Mouse (Mus musculus) gastrocnemius, postnatal 36 days (tissue): ENCODE data around the gene Klhl3. TPM values are rescaled to one million over a fixed set of nuclear protein-coding genes. Genes with fewer than 3 reads are reported as not detected.
"Not testable (repeated sequence)": the region's sequence is repeated elsewhere in the genome, so short reads cannot be mapped to it uniquely, and the experiment has no call there.

Source experiments
- DNase-seq, 2 experiments: peaks; one replicate each; pipeline ENCODE4 v3.0.0; 2022
- intact Hi-C: fragments of 180-260 bp; cut with DNase I; formaldehyde crosslinking; loops from one replicate; pipeline ENCODE4 v1.15.1; 2025
- long read RNA-seq, 2 experiments: library from polyadenylated mRNA; stranded (forward); transcript quantifications; one replicate each; pipeline ENCODE4 v2.0.0; 2021
- total RNA-seq, 2 experiments: library from RNA; stranded (reverse); gene quantifications; 2 replicates each; pipeline ENCODE4 v1.2.3; 2021

The Klhl3 gene
- under 1 TPM; 0.49 to 0.54 TPM for total RNA-seq
- long read RNA-seq, experiment 1, result 0 reads
- long read RNA-seq, experiment 2, partial matches to known transcripts, result 0 of 1 reads
- long read RNA-seq, experiment 2, other reads (novel, unspliced or antisense), result 1 of 1 reads

DNA sequence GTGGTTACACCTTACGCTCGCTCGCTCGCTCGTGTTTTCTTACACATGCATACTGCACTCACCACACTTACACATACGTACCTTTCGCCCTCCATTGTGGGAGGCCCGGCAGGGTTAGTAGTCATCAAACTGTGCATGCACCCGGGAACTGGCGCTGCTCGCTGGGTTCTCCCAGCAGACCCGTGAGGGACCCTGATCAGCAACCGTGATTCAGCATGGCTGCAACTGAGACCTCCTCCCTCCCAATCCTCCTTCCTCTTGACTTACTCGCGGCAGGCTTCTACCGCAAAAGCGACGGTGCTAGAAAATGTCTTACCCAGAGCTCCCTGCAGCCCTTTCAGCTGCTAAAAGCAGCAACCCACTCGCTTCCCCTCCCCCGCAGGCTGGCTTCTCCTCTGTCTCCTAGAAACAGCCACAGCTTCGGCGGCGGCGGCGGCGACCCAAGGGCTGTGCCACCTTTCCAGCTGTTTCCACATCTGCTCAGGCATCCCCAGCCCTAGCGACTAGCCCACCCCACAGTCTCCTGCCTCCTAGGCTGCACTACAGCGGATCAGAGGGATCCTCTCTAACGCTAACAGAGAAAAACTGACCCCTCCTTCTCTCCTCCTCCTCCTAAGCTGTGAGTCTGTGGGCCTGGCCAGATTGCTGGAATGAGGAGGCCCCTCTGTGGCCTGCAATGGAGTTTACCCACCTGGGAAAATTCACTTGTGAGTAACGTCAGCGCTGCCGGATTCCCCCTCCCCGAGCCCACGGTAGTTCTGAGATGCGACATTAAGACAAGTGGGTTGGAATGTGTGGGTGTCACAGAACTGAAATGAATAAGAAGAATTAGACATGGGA is at the start of gene Klhl3:
Gene Klhl3 (minus strand): TSS at position 532 of the 840 bp plus-strand sequence.
- intact Hi-C loops, result no loop called here
- peak in 1 of 2 experiments; percentile 34 for DNase-seq

DNA sequence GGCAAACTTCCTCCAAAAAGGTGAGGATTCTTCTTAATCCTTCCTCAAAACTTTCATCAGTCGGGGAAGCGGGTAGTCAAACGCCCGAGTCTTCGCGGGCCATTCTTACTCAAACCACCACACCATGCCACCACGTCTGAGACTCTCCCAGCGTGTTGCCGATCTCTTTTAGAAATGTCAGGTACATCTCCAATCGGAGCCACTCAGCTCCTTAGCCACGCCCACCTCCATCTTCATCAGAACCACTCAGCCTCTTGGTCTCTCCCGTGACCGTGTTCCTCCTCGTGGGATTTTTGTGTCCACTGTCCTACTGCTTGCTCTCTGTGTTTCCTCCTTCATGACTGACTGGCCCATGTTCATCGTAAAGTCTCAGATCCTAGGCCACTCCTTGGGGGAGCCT is 47.4 kb upstream of the Klhl3 start:
- DNase-seq, result no peak
- intact Hi-C loops, result no loop called here

DNA sequence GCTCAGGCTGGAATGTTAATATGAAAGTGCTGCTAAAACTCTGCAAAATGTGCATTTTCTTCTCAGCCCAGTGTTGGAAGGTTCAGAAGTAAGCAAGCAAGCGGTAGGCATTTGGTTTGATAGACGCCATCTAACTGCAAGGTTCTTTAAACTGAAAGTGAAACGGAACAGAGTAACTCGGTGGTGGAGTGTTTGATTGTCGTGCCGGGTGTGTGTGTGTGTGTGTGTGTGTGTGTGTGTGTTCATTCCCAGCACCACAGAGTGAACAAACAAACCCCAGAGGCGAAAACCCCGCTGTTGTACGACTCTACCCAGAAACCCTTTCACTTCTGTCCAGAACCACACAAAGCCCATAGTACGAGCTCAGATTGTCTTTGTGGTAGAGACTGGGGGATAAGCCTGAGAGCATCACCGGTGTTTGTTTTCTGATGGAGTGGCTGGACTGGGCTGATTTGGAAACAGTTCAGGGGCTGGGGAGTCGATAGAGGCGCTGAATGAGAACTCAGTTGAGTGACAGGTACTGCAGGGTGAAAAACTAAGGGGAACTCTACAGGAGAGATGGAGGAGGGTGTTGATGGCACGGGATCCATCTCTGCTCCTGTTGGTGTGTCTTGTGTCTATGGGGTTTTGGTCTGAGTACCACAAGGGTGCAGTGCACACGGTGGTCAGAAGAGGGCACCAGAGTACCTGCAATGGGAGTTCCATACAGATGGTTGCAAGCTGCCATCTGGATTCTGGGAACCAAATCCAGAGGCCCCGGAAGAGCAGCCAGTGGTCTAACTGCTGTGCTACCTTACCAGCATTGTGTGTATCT is 44.9 kb upstream of the Klhl3 start:
- intact Hi-C loops, result loop anchor here (2.0 to 10.0 kb wide), 3 partner anchors 74 to 386 kb away; partner anchors contain the start of gene 2210016F16Rik
- DNase-seq, result peak; percentile 83 to 87

- intact Hi-C loops, result loop anchor here (2.0 to 10.0 kb wide), 4 partner anchors 27 to 387 kb away; partner anchors contain the start of gene 2210016F16Rik
- peak; percentile 81 to 90 for DNase-seq
Observed at GRCm38 (mm10) chr13:58157447-58158098, 44.2 kb upstream of the Klhl3 start, which contains the start of gene Idnk. Idnk (plus strand) TSS chr13:58157649.

DNA sequence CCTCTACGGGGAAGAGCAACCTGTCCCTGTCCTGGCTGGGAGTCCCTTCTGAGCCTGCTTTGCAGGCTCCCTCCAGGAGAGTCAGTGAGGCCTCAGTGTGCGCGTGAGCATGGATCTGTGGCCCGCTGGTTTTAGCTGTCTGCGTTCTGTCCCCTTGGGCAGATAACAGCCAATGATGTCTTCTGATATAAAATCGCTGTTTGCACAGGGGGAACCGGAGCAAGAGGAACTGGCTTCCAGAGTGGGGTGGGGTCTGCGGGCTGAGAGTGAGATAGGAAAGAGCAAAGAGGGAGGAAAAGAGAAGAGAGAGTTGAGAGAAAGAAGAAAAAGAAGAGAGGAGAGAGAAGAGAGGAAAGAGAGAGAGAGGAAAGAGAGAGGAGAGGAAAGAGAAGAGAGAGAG is 43.6 kb upstream of the Klhl3 start:
- no peak for DNase-seq
- intact Hi-C loops, result loop anchor here (2.0 to 10.0 kb wide), 3 partner anchors 26 to 388 kb away; partner anchors contain the start of gene 2210016F16Rik

GRCm38 (mm10) chr13:58156031-58156430 is 42.6 kb upstream of the Klhl3 start:
- no peak for DNase-seq
- intact Hi-C loops, result loop anchor here (2.0 to 10.0 kb wide), 3 partner anchors 25 to 389 kb away; partner anchors contain the start of gene 2210016F16Rik

DNA sequence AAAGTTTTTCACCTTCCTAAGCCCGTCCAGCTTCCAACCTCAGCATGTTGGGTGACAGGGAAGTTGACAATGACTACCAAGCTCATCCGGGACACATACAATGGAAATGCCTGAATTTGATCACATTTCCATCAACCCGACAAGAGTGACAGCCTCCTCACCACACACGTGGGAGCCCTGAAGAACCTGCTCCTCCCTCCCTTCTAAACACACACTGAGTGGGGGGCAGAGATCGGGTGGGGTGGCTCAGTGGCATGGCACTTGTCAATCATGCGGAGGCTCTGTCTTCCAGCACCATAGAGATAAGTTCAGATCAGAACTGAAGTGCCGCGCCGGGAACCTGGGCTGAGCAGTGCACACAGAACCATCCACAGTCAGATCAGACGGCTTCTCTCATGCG is 37.0 kb upstream of the Klhl3 start:
- intact Hi-C loops, result loop anchor here (10.0 kb wide), 2 partner anchors 234 to 394 kb away; partner anchors contain the start of gene 2210016F16Rik
- DNase-seq, result no peak

- no peak for DNase-seq
- intact Hi-C loops, result loop anchor here (10.0 kb wide), 2 partner anchors 235 to 395 kb away; partner anchors contain the start of gene 2210016F16Rik
Observed at GRCm38 (mm10) chr13:58149629-58150028, 36.2 kb upstream of the Klhl3 start.

GRCm38 (mm10) chr13:58149033-58149558 is 35.7 kb upstream of the Klhl3 start:
- no peak for DNase-seq
- intact Hi-C loops, result no loop called here

DNA sequence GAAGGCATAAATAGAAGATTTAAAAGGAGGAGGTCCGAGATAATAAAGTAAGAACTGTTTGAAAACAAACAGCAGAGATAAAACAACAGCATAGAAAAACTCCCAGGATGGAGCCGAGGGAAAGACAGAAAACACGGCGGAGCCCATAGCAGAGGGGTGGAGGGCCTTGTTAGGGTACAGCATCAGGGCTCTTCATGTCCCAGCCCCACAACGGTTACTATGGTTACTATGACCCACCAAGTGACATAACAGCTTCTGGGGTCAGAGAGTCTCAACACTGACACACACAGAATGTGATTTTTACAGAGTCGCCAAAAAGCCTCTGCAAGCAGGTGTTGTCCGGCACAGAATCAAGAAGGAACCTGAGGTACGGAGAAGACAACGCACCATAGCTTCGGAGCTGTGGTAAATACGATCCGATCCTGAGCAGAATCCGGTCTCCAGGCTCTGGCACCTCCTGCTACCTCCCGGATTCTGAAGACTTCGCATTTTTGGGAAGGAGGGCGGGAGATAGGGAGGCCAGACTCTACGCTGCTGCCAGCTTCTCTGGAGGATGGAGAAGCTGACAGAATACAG is 35.0 kb upstream of the Klhl3 start:
- intact Hi-C loops, result no loop called here
- DNase-seq, result peak in 1 of 2 experiments; percentile 19

DNA sequence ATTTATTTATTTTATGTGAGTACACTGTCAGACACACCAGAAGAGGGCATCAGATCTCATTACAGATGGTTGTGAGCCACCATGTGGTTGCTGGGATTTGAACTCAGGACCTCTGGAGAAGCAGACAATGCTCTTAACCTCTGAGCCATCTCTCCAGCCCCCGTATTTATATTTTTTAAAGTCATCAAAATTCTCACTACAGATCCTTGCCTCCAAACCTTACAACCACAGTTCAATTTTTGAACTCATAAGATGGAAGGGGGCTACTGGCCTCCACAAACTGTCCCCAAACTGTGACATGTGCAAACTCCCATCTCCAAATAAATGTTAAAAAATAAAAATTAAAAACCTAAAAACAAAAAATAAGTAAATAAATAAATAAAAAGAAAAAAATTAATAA is 34.4 kb upstream of the Klhl3 start:
- DNase-seq, result no peak
- intact Hi-C loops, result no loop called here

DNA sequence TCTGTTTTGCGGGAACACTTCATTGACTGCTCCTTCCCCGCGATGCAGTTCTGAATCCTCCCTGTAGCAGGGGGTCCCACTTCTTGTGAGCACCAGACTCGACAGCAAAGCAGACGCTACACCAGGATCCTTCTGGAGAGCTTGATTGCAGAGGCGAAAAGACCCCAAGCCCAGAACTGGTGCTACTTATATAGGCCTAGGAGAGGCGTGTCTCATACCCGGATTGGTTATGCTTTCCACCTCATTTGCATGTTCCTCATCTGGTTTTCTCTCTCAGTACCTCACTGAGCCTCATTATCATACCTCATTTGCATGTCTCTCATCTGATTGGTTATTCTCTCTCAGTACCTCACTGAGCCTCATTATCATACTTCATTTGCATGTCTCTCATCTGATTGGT is 33.2 kb upstream of the Klhl3 start:
- intact Hi-C loops, DNase-seq: not testable (repeated sequence)

DNA sequence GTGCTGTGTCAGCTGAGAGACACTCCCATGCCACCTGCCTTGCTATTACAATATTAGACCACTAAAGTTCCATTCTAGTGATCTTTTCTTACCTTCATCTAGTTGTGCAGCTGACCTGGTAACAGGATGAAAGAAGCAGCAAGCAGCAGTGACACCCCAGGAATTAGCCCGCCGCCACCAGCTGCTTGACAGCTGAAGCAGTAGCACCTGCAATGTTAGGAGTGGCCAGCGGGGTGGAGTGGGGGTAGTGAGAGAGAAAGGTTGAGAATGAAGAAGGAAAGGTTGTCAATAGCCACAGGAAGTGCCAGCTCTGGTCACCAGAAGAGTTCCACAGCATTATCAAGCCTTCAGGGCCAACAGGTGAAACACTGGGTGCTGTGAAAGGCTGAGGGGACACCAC is 18.3 kb upstream of the Klhl3 start:
- intact Hi-C loops, result loop anchor here (2.0 kb wide), 1 partner anchor 25 kb away; the partner anchor contains the start of gene Idnk
- no peak for DNase-seq

GRCm38 (mm10) chr13:58129687-58130246 is 16.4 kb upstream of the Klhl3 start:
- no peak for DNase-seq
- intact Hi-C loops, result loop anchor here (2.0 kb wide), 1 partner anchor 27 kb away; the partner anchor contains the start of gene Idnk

GRCm38 (mm10) chr13:58128768-58129671 is 15.6 kb upstream of the Klhl3 start:
- intact Hi-C loops, result no loop called here
- DNase-seq, result peak; percentile 93 to 96

DNA sequence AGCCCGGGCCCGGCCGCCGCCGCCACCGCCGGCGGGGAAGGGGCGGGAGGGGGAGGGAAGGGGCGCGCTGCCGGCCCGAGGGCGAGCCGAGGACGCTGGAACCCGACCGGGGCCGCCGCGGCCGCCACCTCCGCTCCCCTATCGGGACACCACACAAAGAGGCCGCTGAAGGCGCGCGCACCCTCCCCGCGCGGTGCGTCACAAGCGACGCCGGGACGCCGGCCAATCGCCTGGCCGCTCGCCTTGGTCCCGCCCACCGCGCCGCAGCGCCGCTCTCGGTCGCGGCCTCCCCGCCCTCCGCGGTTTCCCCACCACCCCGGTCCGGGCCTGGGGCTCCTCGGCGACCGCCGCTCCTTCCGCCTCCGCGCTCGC is 15.0 kb upstream of the Klhl3 start, which contains the start of gene Hnrnpa0:
Gene Hnrnpa0 (minus strand): TSS at position 161 of the 372 bp plus-strand sequence.
- intact Hi-C loops, result no loop called here
- DNase-seq, result peak; percentile 93 to 94

DNA sequence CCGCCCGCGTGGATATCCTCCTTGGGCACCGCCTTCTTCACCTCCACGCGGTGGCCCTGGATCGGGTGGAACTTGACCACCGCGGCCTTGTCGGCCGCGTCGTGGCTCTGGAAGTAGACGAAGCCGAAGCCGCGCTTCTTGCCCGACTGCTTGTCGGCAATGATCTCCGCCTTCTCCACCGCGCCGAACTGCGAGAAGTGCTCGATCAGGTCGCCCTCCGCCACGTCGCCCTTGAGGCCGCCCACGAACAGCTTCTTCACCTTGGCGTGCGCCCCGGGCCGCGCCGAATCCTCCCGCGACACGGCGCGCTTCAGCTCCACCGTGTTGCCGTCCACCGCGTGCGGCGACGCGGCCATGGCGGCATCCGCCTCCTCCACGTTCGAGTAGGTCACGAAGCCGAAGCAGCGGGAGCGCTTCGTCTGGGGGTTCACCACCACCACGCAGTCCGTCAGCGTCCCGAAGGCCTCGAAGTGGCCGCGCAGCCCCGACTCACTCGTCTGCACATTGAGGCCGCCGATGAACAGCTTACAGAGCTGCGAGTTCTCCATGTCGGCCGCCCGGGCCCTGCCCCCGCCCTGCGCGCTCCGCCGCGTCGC is 14.5 kb upstream of the Klhl3 start:
- DNase-seq, result peak; percentile 29 to 80
- intact Hi-C loops, result no loop called here
